Mouse (Mus musculus): ENCODE data around the gene Msh6. TPM values are rescaled to one million over a fixed set of nuclear protein-coding genes. Genes with fewer than 3 reads are reported as not detected.
"Not testable (repeated sequence)": the region's sequence is repeated elsewhere in the genome, so short reads cannot be mapped to it uniquely, and the experiment has no call there.

Gene Msh6
- polyA plus RNA-seq, 1 experiment from 2014 or later, result 62.8 TPM

DNA sequence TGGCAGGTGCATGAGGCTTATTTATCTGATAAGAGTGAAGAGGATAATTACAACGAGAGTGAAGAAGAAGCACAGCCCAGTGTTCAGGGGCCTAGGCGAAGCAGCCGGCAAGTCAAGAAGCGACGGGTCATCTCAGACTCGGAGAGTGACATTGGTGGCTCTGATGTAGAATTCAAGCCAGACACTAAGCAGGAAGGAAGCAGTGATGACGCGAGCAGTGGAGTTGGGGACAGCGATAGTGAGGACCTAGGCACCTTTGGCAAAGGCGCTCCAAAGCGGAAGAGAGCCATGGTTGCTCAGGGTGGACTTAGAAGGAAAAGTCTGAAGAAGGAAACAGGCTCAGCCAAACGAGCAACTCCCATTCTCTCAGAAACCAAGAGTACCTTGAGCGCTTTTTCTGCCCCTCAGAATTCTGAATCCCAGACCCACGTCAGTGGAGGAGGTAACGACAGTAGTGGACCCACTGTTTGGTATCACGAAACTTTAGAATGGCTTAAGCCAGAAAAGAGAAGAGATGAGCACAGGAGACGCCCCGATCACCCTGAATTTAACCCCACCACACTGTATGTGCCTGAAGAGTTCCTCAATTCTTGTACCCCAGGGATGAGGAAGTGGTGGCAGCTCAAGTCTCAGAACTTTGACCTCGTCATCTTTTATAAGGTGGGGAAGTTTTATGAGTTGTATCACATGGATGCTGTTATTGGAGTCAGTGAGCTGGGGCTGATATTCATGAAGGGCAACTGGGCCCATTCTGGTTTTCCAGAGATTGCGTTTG is 9.8 kb downstream of the Msh6 start:
- Histone ChIP-seq H3K27ac (no peak overlapping the region), H3K4me3 (no peak overlapping the region), H3K36me3 (peaks cover 86% of the 10 kb centered on the region), H3K4me2 (replicated peaks) (no peak overlapping the region), H3K9ac (no peak overlapping the region), H3K4me1 (0 out of 2 replicates have a peak, but pooled peaks cover 3% of the 10 kb centered on the region), H3K27me3 (no peaks in the 10 kb centered on the region), H3K9me3 (no peaks in the 10 kb centered on the region)
- WGBS, result 91% methylated on average over 20 of the region's 20 CpGs
- no peak for ATAC-seq (ENCODE audit: low FRiP score, low read depth)

DNA sequence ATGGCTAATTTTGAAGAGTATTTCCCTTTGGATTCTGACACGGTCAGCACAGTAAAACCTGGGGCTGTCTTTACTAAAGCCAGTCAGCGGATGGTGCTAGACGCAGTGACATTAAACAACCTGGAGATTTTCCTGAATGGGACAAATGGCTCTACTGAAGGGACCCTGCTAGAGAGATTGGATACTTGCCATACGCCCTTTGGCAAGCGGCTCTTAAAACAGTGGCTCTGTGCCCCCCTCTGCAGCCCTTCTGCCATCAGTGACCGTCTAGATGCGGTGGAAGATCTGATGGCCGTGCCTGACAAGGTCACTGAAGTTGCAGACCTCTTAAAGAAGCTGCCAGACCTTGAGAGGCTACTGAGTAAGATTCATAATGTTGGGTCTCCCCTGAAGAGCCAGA is 11.1 kb downstream of the Msh6 start:
- H3K36me3 ChIP-seq, result peaks cover 93% of the 10 kb centered on the region
- WGBS, result 88% methylated on average over 8 of the region's 8 CpGs
- no peak overlapping the region for H3K27ac ChIP-seq
- H3K27me3 ChIP-seq, result no peaks in the 10 kb centered on the region
- no peak overlapping the region for H3K9ac ChIP-seq
- no peaks in the 10 kb centered on the region for H3K9me3 ChIP-seq
- H3K4me3 ChIP-seq, result no peak overlapping the region
- 0 out of 2 replicates have a peak, but pooled peaks cover 3% of the 10 kb centered on the region for H3K4me1 ChIP-seq
- H3K4me2 ChIP-seq (replicated peaks), result no peak overlapping the region
- ATAC-seq (ENCODE audit: low FRiP score, low read depth), result no peak

DNA sequence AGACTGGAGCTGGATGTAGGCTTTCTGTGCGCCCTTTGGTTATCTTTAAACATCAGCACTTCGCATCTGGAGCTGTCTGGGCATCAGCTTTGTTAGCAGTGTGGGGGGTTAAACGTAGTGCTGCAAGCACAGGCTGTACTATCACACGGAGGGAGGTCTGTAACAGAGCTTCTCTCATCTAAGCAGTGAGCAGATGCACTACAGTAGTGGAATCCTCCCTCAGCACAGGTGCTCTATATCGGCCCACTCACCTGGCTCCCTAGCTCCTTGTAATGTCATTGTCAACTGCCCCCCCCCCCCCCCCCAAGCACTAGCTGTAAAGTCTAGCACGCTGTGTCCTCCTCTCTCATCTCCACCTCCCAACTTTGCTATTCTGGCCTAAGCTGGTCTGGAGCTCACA is 12.6 kb downstream of the Msh6 start:
- Histone ChIP-seq H3K4me1 (0 out of 2 replicates have a peak, but pooled peaks cover 3% of the 10 kb centered on the region), H3K9ac (no peak overlapping the region), H3K4me2 (replicated peaks) (no peak overlapping the region), H3K27me3 (no peaks in the 10 kb centered on the region), H3K9me3 (no peaks in the 10 kb centered on the region), H3K27ac (no peak overlapping the region; the same call in 1 of the 2 replicates), H3K4me3 (no peak overlapping the region), H3K36me3 (peaks cover 93% of the 10 kb centered on the region)
- ATAC-seq (ENCODE audit: low FRiP score, low read depth), result no peak
- 80% methylated on average over 6 of the region's 6 CpGs for WGBS

DNA sequence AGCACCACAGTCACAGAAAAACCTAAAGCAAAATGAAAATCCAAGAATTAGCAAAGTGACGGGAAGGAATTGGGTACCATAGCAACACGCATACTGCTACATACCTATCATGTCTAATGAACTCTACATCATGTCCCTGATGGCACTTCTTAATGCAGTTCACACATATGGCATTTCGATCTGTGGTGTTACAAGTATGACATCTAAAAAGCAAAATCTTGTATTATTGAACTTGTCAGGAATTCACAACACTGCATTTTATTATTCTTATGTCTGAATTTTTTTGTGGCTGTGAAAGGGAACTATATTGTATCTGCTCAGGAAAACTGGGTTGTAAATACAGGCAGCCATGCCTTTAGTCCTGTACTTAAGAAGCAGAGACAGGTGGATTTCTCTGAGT is 17.3 kb downstream of the Msh6 start:
- H3K9ac ChIP-seq, result no peak overlapping the region
- H3K27ac ChIP-seq, result no peak overlapping the region
- H3K4me3 ChIP-seq, result no peak overlapping the region
- ATAC-seq (ENCODE audit: low FRiP score, low read depth), result no peak
- H3K9me3 ChIP-seq, result no peaks in the 10 kb centered on the region
- H3K27me3 ChIP-seq, result no peaks in the 10 kb centered on the region
- 96% methylated on average over 3 of the region's 3 CpGs for WGBS
- H3K4me1 ChIP-seq, result 0 out of 2 replicates have a peak, but pooled peaks cover 2% of the 10 kb centered on the region
- no peak overlapping the region for H3K4me2 ChIP-seq (replicated peaks)
- H3K36me3 ChIP-seq, result peaks cover 89% of the 10 kb centered on the region

DNA sequence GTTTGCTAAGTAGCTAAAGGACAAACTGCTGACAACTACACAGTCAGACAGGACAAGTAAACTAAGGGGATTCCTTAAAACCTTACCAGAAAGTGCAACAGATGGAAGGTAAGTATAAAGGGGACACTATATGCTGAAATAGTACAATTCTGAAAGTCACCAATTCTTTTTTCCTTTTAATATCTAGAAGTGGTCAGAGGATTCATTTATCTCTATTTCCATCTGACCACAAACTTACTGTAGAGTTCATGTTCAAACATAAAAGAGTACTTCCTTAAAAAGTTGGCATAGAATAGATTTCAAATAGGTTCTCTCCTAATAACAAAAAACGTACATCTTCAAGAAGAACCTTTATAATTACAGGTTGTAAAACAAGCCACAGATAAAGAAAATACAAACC is 18.5 kb downstream of the Msh6 start:
- no peak for ATAC-seq (ENCODE audit: low FRiP score, low read depth)
- peaks cover 87% of the 10 kb centered on the region for H3K36me3 ChIP-seq

DNA sequence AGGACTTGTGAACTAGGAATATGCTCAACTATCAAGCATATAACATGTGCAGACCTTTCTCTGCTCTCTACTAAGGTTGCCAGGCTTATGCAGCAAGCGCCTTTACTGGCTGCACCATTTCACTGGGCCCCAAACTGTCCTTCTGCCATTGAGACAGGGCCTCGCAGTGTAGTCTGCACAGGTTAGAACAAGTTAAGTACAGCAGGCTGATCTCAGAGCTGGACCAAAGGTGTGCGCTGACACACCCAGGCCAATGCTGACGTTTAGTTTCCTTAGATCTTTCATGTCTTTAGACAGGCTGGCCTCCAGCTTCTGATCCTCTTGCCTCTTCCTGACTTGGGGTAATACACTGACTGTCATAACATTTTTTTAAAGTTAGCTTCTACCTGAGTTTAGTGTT is 22.9 kb downstream of the Msh6 start:
- no peaks in the 10 kb centered on the region for H3K4me1 ChIP-seq
- no peak overlapping the region for H3K4me3 ChIP-seq
- no peak overlapping the region for H3K4me2 ChIP-seq (replicated peaks)
- no peak overlapping the region for H3K9ac ChIP-seq
- no peak overlapping the region for H3K27ac ChIP-seq
- ATAC-seq (ENCODE audit: low FRiP score, low read depth), result no peak
- H3K36me3 ChIP-seq, result peaks cover 85% of the 10 kb centered on the region
- WGBS, result 87% methylated on average over 4 of the region's 4 CpGs
- no peaks in the 10 kb centered on the region for H3K27me3 ChIP-seq
- H3K9me3 ChIP-seq, result no peaks in the 10 kb centered on the region

More for the DNA sequence above, 18.5 kb downstream of the Msh6 start:
- Histone ChIP-seq H3K9me3 (no peaks in the 10 kb centered on the region), H3K4me1 (no peaks in the 10 kb centered on the region), H3K4me2 (replicated peaks) (no peak overlapping the region), H3K9ac (no peak overlapping the region), H3K4me3 (no peak overlapping the region), H3K27me3 (no peaks in the 10 kb centered on the region), H3K27ac (no peak overlapping the region)
- 83% methylated on average over 1 of the region's 1 CpGs for WGBS

DNA sequence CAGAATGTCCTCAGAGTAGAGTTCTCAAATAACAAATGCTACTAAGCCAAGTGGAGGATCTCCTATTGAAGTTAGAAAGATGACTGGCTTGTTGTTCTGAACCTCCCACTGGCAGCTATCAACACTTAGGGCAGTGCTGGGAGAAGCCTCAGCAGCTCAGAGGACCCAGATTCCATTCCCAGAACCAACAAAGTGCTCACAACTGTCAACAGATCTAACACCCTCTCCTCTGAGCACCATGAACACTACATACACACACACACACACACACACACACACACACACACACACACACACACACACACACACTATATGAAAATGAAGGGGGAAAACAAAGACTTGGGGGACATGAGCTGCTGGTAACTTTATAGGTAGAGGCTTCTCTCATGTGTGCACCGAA is 30.0 kb downstream of the Msh6 start:
- Histone ChIP-seq H3K4me2 (replicated peaks) (no peak overlapping the region), H3K4me3 (no peak overlapping the region), H3K9me3 (no peaks in the 10 kb centered on the region), H3K4me1 (no peaks in the 10 kb centered on the region), H3K9ac (no peak overlapping the region), H3K27me3 (no peaks in the 10 kb centered on the region), H3K27ac (no peak overlapping the region), H3K36me3 (peaks cover 83% of the 10 kb centered on the region)
- ATAC-seq (ENCODE audit: low FRiP score, low read depth), result no peak
- 97% methylated on average over 1 of the region's 1 CpGs for WGBS

DNA sequence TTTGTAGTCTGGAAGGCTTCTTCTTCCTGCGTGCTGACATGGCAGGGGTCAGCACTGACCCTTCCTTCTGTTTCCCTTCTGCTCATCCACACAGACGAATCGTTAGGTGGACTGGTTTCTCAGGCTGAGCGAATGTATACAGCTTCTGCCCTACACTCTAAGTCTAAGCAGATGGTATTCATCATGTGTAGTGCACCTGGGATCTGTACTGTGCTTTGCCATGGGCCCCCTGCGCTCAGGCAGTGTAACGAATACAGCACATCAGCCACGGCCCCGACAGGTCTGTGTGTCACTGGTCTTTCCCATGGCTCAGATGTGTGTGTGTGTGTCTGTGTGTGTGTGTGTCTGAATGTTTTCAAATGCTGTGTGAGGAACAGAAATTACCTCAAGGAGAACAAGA is 32.1 kb downstream of the Msh6 start:
- Histone ChIP-seq H3K9me3 (no peaks in the 10 kb centered on the region), H3K4me3 (no peak overlapping the region), H3K4me1 (no peaks in the 10 kb centered on the region), H3K9ac (no peak overlapping the region), H3K4me2 (replicated peaks) (no peak overlapping the region), H3K27me3 (no peaks in the 10 kb centered on the region), H3K36me3 (peaks cover 84% of the 10 kb centered on the region), H3K27ac (peak overlapping the region; percentile 28; the same call in 1 of the 2 replicates)
- 55% methylated on average over 8 of the region's 8 CpGs for WGBS
- 0 out of 2 replicates have a peak, but pooled peaks have one; percentile 36 for ATAC-seq (ENCODE audit: low FRiP score, low read depth)

DNA sequence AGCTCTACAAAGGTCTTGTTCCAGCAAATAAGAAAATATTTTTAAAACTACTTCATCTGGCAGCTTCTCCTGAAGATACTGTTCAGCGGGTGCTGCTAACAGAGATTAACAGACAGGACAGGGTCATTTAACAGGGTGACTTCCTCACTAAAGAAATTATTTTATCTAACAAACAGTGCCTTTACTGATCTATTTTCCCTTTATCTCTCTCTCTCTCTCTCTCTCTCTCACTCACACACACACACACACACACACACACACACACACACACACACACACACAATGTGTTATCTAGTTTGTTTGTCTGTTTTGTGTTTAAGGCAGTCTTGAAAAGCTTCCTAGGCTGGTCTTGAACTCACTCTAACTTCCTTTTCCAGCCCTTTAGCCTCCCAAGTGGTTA is 39.6 kb downstream of the Msh6 start:
- Histone ChIP-seq H3K4me1 (peaks cover 10% of the 10 kb centered on the region; the same call in 1 of the 2 replicates), H3K9me3 (no peaks in the 10 kb centered on the region), H3K27me3 (no peaks in the 10 kb centered on the region), H3K9ac (no peak overlapping the region), H3K27ac (no peak overlapping the region), H3K36me3 (peaks cover 53% of the 10 kb centered on the region), H3K4me3 (no peak overlapping the region), H3K4me2 (replicated peaks) (no peak overlapping the region)
- no peak for ATAC-seq (ENCODE audit: low FRiP score, low read depth)
- WGBS, result 95% methylated on average over 1 of the region's 1 CpGs

DNA sequence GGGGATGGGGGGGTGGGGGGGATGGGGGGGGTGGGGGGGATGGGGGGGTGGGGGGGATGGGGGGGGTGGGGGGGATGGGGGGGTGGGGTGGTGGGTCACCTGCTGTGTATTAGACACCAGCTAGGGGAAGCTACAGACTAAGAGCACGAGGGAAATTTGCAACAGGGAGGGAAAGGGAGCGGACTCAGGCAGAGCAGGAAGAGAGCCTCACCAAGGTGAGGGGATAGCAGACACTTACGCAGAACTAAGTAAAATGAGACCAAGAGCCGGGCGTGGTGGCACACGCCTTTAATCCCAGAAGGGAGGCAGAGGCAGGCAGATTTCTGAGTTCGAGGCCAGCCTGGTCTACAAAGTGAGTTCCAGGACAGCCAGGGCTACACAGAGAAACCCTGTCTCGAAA is 41.2 kb downstream of the Msh6 start:
- not testable (repeated sequence) for H3K27ac ChIP-seq; H3K9ac ChIP-seq; H3K9me3 ChIP-seq; H3K4me2 ChIP-seq (replicated peaks); H3K4me3 ChIP-seq; H3K27me3 ChIP-seq; ATAC-seq (ENCODE audit: low FRiP score, low read depth)
- peaks cover 14% of the 10 kb centered on the region; the same call in 1 of the 2 replicates for H3K4me1 ChIP-seq
- H3K36me3 ChIP-seq, result peaks cover 40% of the 10 kb centered on the region
- WGBS, result 89% methylated on average over 8 of the region's 8 CpGs

DNA sequence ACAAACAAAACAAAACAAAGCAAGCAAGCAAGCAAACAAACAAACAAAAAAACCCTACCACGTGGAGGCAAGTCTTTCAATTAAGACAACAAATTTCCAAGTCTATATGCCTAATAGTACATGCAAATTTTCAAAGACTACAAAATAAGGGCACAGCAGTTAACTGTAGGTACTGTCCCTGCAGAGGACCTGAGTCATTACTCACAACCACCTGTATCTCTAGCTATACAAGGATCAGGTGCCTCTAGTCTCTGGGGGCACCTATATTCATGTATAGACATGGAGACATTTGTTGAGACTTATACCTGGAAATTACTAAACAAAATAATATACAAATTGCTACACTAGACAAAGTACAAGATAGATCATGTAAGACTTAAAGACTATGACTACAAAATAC is 49.1 kb downstream of the Msh6 start:
- H3K9me3 ChIP-seq, result no peaks in the 10 kb centered on the region
- H3K4me1 ChIP-seq, result peaks cover 14% of the 10 kb centered on the region
- no peaks in the 10 kb centered on the region for H3K36me3 ChIP-seq
- no peak for ATAC-seq (ENCODE audit: low FRiP score, low read depth)
- no peaks in the 10 kb centered on the region for H3K27me3 ChIP-seq
- H3K4me3 ChIP-seq, result no peak overlapping the region
- WGBS, result 84% methylated on average over 1 of the region's 1 CpGs
- H3K27ac ChIP-seq, result no peak overlapping the region
- no peak overlapping the region for H3K4me2 ChIP-seq (replicated peaks)
- H3K9ac ChIP-seq, result no peak overlapping the region

DNA sequence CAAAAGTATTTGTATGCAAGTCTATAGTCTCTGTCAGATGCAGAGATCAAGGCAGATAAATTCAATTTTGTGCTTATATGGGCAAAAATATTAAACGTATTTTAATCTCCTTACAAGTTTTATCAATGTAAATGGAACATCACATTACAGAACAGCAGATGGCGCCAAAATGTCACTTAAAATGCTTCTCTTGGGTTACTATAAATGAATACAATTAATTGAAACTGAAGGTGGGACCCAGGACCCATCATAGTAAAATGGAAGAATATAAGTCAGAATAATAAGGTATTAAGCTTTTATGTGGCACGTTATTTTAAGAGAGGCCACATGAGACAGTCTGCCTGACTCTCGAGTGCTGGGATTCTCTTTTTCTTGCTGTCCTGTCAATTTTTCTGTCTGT is 50.4 kb downstream of the Msh6 start:
- Histone ChIP-seq H3K27ac (no peak overlapping the region), H3K36me3 (no peaks in the 10 kb centered on the region), H3K27me3 (no peaks in the 10 kb centered on the region), H3K9me3 (no peaks in the 10 kb centered on the region), H3K4me2 (replicated peaks) (no peak overlapping the region), H3K4me3 (no peak overlapping the region), H3K9ac (no peak overlapping the region), H3K4me1 (peaks cover 9% of the 10 kb centered on the region)
- 51% methylated on average over 4 of the region's 4 CpGs for WGBS
- ATAC-seq (ENCODE audit: low FRiP score, low read depth), result no peak

Measured in limb, embryonic 13.5 days (tissue).